Mouse (Mus musculus) frontal cortex, postnatal 36 days (tissue): ENCODE measurements at regions not wholly inside any gene's neighbourhood (a gene's known extent, or its start where the extent isn't known, plus 50 kb on each side); places are given as distances from the start of the nearest gene placed in this dataset.
A peak's percentile ranks its signal among the peaks of the same experiment; 100 is the strongest.
"Not testable (repeated sequence)": the region's sequence is repeated elsewhere in the genome, so short reads cannot be mapped to it uniquely, and the experiment has no call there.

Source experiments
- DNase-seq, 2 experiments: peaks; one replicate each; pipeline ENCODE4 v3.0.0; 2022; ENCODE audit warnings: low spot score in 2 of 2

DNA sequence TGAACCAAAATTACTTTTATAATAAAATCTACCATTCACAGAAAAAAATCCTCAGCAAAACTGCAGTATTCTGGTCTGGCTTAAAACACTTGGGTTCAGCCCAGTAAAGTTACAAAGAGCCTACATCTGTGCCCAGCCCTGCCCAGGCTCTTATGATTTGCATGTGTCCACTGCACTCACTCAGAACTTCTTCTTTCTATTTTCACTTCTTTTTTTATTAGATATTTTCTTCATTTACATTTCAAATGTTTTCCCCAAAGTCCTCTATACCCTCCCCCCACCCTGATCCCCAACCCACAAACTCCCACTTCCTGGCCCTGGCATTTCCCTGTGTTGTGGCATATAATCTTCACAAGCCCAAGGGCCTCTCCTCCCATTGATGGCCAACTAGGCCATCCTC is 1442.4 kb upstream of the Tacstd2 start:
- DNase-seq, result no peak

DNA sequence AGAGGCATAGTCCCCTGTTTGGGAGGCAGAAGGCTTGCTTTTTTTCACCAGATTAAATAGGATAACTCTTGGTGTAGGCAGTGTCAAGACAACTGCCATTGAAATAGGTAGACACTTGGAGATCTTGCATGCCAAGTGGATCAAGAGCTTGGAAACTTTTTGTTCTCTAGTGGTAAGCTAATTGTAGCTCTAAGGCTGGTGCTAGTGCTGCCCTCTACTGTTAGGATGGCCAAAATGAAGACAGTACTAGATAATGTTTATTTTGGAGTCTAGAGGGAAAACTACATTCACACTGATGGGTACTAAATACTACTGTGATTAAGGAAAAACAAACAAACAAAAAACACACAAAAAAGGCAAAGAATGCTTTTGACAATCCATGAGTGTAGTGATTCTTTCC is 1428.4 kb upstream of the Tacstd2 start:
- DNase-seq, result no peak

DNA sequence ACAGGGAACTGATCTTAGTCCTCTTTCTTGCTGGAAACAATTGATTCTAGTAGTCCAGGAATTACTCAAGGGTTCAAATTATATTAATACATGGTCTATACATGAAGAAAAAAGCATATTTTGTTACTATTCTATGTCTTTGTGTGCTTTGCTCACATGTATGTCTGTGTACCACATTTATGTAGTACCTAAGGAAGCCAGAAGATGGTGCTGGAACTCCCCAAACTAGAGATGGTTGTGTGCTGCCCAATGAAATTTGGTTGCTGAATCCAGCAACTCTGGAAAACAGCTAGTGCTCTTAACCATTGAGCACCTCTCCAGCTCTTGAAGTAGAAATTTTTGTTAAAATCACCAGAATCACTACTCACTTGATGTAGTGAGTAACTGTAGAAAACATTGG is 1402.5 kb upstream of the Tacstd2 start:
- peak; percentile 0 to 13 for DNase-seq

DNA sequence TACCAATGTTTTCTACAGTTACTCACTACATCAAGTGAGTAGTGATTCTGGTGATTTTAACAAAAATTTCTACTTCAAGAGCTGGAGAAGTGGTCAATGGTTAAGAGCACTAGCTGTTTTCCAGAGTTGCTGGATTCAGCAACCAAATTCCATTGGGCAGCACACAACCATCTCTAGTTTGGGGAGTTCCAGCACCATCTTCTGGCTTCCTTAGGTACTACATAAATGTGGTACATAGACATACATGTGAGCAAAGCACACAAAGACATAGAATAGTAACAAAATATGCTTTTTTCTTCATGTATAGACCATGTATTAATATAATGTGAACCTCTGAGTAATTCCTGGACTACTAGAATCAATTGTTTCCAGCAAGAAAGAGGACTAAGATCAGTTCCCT is 1396.3 kb upstream of the Tacstd2 start:
- DNase-seq, result not testable (repeated sequence)

DNA sequence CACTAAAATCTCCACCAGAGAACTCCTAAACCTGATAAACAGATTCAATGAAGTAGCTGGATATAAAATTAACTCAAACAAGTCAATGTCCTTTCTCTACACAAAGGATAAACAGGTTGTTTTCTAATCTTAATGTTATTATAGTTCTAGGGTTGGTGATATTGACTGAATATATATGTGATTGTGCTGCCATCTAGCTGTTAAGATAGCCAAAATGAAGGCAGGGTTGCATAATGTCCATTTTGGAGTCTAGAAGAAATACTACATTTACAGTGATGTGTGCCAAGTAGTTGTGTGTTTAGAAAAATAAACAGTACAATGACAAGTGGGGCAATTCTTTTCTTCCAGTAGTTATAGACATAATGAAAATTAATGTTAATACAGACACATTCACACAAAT is 1379.9 kb upstream of the Tacstd2 start:
- no peak for DNase-seq

DNA sequence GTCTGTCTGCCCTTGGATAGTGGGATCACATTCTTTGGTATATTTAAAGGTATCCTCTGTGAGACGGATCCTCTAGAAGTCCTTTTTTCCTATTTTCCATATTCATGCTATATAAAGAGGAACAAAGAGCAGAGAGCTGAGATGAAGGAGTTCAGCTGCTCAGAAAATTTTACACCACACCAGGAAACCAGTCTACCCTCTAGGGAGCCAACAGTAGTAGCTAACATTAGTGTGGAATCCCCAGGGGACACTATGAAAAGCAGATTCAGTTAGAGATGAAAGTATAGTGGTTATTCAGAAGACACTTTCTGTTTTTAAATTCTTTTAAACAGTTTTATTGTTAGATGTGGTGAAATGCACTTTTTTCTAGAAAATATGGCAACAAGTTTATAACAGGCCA is 1348.5 kb upstream of the Tacstd2 start:
- DNase-seq, result no peak

DNA sequence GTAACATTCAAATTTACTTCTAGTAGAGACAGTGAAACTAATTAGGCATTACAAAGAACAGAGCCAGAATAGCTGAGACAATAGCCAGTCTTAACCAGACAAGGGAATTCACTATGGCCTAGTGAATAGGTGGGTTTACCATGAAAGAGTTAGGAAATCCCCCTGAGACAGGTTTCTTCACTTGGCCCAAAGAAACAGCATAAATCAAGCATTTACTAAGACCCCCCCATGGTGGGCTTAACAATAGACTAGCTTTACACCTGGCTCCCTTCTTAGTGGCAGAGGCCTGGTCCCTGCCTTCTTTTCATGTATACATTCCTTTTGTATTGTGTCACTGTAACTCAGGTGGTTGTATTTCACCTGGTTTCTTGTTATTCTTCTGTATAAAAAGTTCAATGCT is 1317.2 kb upstream of the Tacstd2 start:
- DNase-seq, result not testable (repeated sequence)

DNA sequence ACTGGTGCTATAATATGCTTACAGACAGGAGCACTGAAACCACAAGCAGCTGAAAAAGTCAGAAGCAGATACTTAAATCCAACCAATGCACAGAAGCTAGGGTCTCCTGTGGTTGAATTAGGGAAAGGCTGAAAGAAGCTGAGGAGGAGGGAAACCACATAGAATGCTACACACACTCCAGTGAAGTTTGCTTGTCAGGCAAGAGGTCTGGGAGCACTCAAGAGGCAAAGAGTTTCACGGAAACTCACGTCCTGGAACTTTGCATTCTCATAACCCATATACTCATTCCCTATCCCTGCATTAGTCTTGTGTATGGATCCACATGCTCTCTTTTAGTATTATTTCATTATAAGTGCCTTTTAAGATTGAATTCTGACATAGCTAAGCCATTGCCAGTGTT is 1316.7 kb upstream of the Tacstd2 start:
- no peak for DNase-seq

DNA sequence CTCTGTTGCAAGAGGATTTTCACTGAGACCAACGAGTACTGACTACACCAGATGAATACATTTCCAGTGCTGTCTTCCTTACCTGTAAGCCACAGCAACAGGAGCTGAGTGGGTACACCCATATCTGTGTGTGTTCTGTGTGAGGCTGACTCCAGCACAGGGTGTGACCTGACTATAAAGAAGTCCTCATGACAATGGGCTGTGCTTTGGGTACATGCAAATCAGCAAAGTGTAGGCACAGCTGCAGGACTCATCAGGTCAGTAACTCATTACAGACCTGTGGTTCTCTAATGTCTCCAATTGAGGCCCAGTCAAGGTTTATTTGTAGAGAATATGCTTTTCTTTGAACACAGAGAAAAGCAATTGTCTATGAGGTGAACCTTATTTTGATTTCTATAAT is 1299.6 kb upstream of the Tacstd2 start:
- DNase-seq, result no peak

DNA sequence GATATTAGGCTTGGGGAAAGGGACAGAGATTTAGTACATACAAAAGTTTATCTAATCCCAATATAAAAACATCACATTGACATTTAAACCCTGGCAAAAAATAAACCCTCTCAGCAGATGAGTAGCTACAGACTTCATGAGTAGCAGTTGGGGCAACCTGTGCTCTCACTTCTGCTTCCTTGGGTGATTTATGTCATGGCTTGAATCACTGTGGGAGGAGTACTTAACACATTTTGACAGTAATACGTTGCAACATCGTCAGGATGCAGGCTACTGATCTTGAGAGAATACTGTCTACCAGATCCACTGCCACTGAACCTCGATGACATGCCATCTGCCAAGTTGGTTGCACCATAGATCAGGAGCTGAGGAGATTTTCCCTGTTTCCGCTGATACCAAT is 1299.0 kb upstream of the Tacstd2 start:
- no peak for DNase-seq

DNA sequence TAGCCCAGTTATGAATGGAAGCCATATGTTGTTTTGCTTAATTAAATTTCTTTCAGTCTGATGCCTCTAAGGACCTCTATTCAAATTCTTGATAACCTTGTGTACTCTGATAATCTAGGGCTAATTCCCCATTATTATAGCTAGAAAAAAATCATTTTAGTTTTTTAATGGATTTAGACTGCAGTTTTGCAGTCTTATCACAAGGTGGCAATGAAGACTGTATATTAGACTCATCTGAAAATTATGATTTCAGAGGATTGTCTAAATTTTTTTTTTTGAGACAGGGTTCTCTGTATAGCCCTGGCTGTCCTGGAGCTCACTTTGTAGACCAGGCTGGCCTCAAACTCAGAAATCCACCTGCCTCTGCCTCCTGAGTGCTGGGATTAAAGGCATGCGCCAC is 1292.9 kb upstream of the Tacstd2 start:
- DNase-seq, result not testable (repeated sequence)

DNA sequence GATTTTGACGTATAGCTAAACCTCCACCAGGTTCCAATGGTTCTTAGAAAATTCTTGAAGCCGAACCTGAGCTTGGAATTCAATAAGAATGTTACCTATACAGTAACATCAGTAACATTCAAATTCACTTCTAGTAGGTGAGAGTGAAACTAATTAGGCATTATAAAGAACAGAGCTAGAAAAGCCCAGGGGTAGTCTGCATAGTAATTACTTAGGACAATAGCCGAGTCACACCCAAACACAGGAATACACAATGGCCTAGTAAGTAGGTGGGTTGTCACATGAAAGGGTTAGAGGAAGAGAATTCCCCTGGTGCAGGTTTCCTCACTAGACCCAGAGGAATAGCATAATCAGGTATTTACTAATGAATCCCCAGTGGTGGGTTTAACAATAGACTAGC is 1277.8 kb upstream of the Tacstd2 start:
- DNase-seq, result no peak

DNA sequence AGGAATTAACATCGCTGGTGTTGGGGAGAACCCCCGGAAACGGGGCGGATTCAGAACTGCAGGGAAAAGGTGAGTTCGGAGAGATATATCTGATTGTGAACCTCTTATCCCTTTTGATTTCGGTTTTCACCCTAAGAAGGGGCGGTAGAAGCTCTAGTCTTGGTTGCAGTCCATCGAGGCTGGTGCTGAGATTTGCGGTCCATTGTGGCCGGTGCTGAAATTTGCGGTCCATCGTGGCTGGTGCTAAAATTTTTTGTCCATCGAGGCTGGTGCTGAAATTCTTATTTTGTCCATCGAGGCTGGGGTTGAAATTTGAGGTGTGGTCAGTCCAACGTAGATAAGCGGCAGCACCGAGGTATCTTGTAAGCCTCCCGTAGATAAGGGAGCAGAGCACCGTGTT is 1263.6 kb upstream of the Tacstd2 start:
- DNase-seq, result not testable (repeated sequence)

DNA sequence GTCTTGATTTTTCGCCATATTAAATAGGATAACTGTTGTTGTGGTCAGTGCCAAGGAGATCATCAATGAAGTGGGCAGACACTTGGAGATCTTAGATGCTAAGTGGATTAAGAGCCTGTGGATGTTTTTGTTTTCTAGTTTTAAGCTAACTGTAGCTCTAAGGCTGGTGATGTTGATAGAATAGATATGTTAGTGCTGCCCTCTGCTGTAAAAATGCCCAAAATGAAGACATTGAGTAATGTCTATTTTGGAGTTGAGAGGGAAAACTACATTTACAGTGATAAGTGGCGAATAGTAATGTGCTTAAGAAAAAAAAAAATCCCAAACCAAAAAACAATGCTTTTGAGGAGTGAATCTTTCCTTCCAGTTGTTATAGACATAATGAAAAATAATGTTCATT is 1235.9 kb upstream of the Tacstd2 start:
- DNase-seq, result no peak

DNA sequence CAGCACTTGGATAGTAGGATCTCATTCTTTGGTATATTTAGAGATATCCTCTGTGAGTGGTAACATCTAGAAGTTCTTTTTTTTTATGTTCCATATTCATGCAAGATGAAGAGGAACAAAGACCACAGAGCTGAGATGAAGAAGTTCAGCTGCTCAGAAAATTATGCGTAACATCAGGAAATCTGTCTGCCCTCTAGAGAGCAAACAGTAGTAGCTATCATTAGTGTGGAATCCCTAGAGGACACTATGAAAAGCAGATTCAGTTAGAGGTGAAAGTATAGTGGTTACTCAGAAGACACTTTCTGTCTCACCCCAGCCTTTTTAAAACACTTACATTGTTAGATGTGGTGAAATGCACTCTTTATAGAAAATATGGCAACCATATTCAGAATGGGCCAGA is 1214.9 kb upstream of the Tacstd2 start:
- DNase-seq, result no peak

DNA sequence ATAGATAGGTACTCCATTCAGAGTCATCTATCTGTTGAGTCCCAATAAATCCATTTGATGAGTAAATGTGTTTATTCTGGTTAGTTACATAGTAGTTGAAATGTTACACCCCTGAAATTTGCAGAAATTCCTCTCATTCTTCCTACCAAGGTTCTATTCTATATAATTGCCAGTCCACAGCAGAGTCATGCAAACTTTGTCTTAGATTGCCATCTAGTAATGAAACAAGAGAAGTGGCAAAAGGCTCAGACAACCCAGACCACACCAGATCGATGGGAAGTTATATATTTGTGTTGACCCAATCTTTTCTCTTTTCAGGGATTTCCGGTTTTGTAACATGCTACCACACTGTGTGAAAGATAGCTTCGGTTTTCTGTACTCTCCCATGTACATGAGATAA is 1214.1 kb upstream of the Tacstd2 start:
- no peak for DNase-seq

DNA sequence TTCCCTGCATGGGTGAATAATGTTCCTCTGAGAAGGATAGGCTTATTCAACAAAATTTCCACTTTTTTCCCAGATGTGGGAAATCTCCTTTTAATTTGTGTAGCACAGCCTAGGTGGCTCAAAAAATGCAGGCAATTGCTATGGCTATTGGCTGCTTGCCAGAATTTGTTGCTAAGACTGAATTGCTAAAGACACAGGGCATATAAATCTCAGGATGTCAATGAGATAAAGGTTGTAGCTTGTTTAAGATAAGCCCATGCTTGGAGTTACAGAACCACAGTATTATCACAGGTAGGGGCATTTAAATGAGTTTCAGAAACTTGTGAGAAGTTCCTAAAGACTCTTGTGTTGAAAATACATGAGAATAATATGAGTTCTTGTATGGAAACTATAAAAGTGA is 1203.0 kb upstream of the Tacstd2 start:
- no peak for DNase-seq

DNA sequence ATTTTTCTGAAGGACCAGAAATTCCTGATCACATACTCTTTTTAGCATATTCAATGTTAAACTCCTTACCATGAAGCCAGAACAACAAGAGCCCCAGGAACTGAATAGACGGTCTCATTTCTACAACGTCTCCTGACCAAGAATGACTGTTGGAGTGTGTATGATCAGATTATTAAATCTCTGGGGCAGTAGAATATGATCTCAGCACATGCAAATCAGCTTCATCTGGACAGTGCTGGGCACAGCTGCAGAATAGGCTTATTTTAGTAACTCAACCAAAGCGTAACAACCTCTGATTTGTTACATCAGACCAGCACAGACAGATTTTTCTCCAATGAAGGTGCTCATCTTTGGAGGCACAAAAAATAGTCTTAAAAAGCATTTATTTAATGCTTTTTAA is 1201.1 kb upstream of the Tacstd2 start:
- DNase-seq, result no peak

DNA sequence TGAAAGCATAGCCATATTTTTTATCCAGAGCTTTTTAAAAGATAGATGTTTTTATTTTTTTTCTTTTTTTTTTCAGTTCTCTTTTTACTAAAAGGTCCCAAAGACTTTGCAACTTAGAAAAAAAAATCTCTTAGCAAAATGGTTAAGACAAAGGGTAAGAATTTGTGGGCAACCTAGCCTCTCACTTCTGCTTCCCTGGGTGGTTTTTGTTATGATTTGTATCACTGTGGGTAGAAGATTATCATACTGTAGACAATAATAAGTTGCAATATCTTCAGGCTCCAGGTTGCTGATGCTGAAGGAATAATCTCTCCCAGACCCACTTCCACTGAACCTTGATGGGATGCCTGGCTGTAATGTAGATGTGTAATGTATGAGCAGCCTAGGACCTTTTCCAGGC is 1200.5 kb upstream of the Tacstd2 start:
- DNase-seq, result no peak

DNA sequence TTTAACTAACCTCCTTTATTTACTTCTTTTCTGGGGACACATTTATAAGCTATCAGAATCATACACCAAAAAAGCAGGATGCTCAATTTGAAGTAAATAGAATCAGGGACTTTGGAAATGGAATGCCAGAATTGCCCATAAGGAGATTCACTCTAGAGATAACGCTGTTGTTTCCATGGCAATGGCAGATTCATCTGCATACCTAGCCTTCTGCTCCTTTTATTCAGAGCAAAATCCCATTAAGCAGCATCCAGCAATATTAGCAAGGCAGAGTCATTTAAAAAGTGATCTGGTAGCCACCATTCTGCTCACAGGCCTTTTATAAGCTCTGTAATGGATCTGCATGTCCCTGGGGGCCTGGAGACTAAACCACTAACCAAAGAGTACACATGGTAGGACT is 1175.5 kb upstream of the Tacstd2 start:
- DNase-seq, result not testable (repeated sequence)

DNA sequence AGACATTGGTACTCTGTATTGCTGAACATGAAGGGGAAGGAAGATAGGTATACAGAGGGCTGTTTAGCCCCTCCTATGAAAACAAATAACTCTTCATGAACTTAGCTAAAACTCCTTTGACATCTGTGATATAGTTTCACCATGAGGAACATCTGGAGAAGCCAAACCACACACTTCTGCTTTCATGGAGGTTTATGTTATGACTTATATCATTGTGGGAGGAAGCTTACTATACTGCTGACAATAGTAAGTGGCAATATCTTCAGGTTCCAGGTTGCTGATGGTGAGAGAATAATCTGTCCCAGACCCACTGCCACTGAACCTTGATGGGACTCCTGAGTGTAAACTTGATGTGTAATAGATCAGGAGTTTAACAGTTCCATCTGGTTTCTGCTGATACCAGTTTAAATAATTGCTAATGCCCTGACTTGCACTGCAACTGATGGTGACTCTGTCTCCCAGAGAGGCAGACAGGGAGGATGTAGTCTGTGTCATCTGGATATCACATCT is 1168.8 kb upstream of the Tacstd2 start:
- DNase-seq, result not testable (repeated sequence)

DNA sequence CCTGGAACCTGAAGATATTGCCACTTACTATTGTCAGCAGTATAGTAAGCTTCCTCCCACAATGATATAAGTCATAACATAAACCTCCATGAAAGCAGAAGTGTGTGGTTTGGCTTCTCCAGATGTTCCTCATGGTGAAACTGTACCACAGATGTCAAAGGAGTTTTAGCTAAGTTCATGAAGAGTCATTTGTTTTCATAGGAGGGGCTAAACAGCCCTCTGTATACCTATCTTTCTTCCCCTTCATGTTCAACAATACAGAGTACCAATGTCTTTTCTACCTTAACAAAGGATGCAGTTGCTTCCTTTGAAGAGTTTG is 1145.2 kb upstream of the Tacstd2 start:
- not testable (repeated sequence) for DNase-seq

DNA sequence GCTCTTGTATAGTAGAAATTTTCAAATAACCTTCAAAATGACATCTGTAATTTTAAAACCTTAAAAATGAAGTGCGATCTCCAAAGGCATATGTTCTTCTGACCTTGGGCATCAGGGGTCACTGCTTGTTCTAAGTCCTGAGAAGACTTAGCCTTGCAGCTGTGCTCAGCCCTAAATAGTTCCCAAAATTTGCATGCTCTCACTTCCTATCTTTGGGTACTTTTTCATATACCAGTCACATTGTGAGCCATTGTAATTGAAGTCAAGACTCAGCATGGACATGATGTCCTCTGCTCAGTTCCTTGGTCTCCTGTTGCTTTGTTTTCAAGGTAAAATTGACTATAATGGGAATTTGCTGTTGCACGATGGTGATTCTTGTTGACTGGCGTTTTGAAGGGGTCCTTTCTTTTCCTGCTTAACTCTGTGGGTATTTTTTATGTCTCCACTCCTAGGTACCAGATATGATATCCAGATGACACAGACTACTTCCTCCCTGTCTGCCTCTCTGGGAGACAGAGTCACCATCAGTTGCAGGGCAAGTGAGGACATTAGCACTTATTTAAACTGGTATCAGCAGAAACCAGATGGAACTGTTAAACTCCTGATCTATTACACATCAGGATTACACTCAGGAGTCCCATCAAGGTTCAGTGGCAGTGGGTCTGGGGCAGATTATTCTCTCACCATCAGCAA is 1144.6 kb upstream of the Tacstd2 start:
- no peak for DNase-seq

DNA sequence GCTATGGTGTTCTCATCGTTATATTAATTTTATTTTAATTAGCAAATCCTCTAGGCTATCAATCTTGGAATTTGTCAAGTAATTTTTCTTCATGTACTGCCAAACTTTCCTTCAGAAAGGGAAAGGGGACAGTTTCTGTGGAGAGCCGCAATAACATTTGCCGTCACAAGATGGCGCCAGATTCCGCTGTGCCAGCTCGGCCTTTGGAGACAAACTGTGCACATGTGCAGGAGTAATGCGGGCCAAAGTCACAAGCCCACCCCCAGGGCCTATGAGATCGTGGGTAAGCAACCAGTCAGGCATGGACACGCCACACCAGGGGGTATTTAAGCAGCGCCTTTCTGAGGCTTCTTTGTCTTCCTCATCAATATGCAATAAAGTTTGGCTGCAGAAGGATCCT is 1132.8 kb upstream of the Tacstd2 start:
- peak; percentile 3 to 14 for DNase-seq
